Mouse (Mus musculus) neural tube, embryonic 11.5 days (tissue): Measurements from ENCODE around the gene Map3k14. TPM values are rescaled to one million over a fixed set of nuclear protein-coding genes. Genes with fewer than 3 reads are reported as not detected.

Source experiments
- ATAC-seq: fragments of 200-750 bp; cut with Nextera tagmentation; 2 replicates; pipeline ENCODE4 v1.8.0; 2017; ENCODE audit warnings: moderate number of reproducible peaks, mild to moderate bottlenecking, moderate TSS enrichment, moderate library complexity; ENCODE audit not compliant: insufficient read depth, low FRiP score, low TSS enrichment
- DNase-seq: peaks from one replicate; pipeline ENCODE4 v3.0.0-alpha.2; 2015; ENCODE audit warnings: low spot score
- H3K27ac ChIP-seq: fragments of 300-500 bp; sonication (generic); 2 replicates; pipeline ENCODE4 v1.5.1; 2014; ENCODE audit warnings: low read depth, mild to moderate bottlenecking, low read length
- H3K27me3 ChIP-seq: fragments of 300-500 bp; sonication (generic); 2 replicates; pipeline ENCODE4 v1.6.1; 2014; ENCODE audit warnings: mild to moderate bottlenecking, low read length, mixed read lengths; ENCODE audit not compliant: control insufficient read depth, insufficient read depth
- H3K36me3 ChIP-seq: fragments of 300-500 bp; sonication (generic); 2 replicates; pipeline ENCODE4 v1.6.1; 2014; ENCODE audit warnings: mild to moderate bottlenecking, low read length, moderate library complexity, mixed read lengths; ENCODE audit not compliant: control insufficient read depth, insufficient read depth
- H3K4me1 ChIP-seq: fragments of 300-500 bp; sonication (generic); 2 replicates; pipeline ENCODE4 v1.6.1; 2014; ENCODE audit warnings: low read length, mixed read lengths; ENCODE audit not compliant: control insufficient read depth, insufficient read depth
- H3K4me2 ChIP-seq: fragments of 300-500 bp; sonication (generic); 2 replicates; pipeline ENCODE4 v1.6.1; 2014; ENCODE audit warnings: low read depth, mild to moderate bottlenecking, moderate library complexity
- H3K4me3 ChIP-seq: fragments of 300-500 bp; sonication (generic); 2 replicates; pipeline ENCODE4 v1.5.1; 2014; ENCODE audit warnings: low read depth, low read length
- H3K9ac ChIP-seq: fragments of 300-500 bp; sonication (generic); 2 replicates; pipeline ENCODE4 v1.6.1; 2014; ENCODE audit warnings: mild to moderate bottlenecking, low read length
- H3K9me3 ChIP-seq: fragments of 300-500 bp; sonication (generic); 2 replicates; pipeline ENCODE4 v1.6.1; 2016; ENCODE audit warnings: low read length; ENCODE audit not compliant: control insufficient read depth
- WGBS: fragments of 180-500 bp; shearing (Covaris S2); extraction: QIAGEN DNeasy Blood & Tissue Kit; methylation state at CpG from one replicate; pipeline ENCODE4 v1.1.7; 2014; 5-methylcytosine and 5-hydroxymethylcytosine counted together
- polyA plus RNA-seq: library from polyadenylated mRNA; unstranded; fragments of >200 nt; fragmentation: Nextera tagmentation; extraction: Ambion mirVana; gene quantifications from 2 replicates; pipeline ENCODE4 v1.2.1, GENCODE M21; 2014

Gene Map3k14
- polyA plus RNA-seq, 1 experiment from 2014 or later = 2.5 TPM

DNA sequence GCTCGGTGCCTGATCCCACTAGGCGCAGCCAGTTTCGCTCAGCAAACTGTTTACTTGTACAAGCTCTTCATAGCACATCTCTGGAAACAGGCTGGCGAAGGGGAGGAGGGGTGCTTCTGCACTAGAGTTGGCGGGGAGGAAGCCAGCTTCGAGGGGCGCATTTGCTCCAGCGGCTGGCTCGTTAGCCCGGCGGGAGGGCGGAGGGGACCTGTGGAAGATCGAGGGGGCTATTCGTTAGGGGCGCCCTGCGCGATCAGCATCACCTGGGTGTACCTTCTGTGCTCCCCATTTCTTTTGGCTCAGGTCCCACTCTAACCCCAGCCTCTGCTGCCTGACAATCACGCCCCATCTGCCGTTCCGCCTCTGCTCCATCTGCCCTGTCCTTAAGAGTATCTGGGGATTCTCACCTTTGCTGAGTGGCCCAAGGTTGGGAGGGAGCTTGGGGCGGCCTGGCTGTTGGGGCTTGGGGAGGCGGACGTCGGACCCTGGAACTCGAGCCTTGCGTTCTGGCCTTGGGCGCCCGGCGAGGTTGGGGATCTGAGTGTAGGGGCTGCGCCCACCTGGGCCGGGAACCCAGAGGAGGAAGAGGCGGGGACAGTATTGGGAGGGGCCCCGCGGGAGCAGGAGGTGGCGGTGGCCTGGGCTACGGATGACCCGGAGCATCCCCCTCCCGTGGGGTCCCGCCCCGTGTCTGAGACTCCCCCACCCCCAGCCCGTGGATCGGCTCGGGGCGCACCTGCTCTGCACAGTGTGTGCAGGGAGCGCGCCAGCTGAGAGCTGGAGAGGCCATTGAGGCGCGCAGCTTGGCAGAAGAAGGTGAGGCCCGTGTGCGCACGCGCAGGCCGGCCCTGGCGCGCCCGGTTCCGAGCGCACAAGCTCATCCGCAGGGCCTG lies 68.1 kb downstream of the Map3k14 start:
- peak; percentile 36 for DNase-seq
- ATAC-seq = 0 out of 2 replicates have a peak, but pooled peaks have one; percentile 23

DNA sequence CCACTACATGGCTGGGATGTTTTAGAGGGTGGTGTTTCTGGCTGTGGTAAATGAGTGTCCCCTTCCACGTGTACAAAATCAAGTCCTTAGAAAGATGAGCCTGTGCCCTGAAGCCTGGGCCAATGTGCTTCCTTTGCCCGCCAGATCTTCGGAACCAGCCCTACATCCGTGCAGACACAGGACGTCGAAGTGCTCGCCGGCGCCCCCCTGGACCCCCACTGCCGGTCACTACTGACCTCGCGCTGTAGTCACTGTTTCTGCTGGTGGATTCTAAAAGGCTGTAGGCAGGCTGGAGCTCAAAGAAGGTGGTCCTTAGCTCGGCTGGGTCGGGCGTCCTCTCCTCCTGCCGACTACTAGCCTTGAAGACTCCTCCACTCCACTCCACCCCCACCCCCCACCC lies 68.9 kb downstream of the Map3k14 start:
- peaks cover 75% of the 10 kb centered on the region for H3K27me3 ChIP-seq
- H3K4me3 ChIP-seq = no peak overlapping the region
- ATAC-seq (no peak), DNase-seq (no peak)
- peak overlapping the region; percentile 50; the same call in 1 of the 2 replicates for H3K4me2 ChIP-seq
- 4% methylated on average over 16 of the region's 16 CpGs for WGBS
- no peaks in the 10 kb centered on the region for H3K4me1 ChIP-seq
- H3K9me3 ChIP-seq = no peaks in the 10 kb centered on the region
- H3K36me3 ChIP-seq = no peaks in the 10 kb centered on the region
- H3K27ac ChIP-seq = no peak overlapping the region
- H3K9ac ChIP-seq = no peak overlapping the region

More for the DNA sequence above, 68.1 kb downstream of the Map3k14 start:
- H3K4me3 ChIP-seq = peak overlapping the region; percentile 36
- H3K4me1 ChIP-seq = no peaks in the 10 kb centered on the region
- under 1% methylated on average over 56 of the region's 59 CpGs for WGBS
- H3K27ac ChIP-seq = no peak overlapping the region
- no peaks in the 10 kb centered on the region for H3K36me3 ChIP-seq
- peak overlapping the region; percentile 50 for H3K4me2 ChIP-seq
- peak overlapping the region; percentile 37; the same call in 1 of the 2 replicates for H3K9ac ChIP-seq
- no peaks in the 10 kb centered on the region for H3K9me3 ChIP-seq
- peaks cover 67% of the 10 kb centered on the region for H3K27me3 ChIP-seq

DNA sequence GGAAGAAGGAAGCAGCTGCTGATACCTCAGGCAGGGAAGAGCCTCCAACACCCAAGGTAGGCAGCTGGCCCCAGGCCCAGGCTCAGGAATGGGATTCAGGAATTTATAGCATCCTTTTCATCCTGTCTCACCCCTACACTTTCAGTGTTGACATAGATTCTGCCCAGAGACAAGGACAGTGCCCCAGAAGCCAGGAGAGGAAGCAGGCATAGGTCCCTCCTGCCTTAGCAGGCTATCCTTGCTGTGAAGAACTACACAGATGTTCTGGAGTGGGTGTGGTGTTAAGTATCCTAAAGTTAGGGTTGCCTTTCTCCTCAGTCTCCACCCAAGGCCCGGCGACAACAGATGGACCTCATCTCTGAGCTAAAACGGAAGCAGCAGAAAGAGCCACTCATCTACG lies 69.9 kb downstream of the Map3k14 start:
- Histone ChIP-seq H3K9me3 (no peaks in the 10 kb centered on the region), H3K27ac (no peak overlapping the region), H3K9ac (no peak overlapping the region), H3K4me3 (no peak overlapping the region), H3K36me3 (no peaks in the 10 kb centered on the region), H3K4me2 (no peak overlapping the region), H3K27me3 (peaks cover 85% of the 10 kb centered on the region), H3K4me1 (no peaks in the 10 kb centered on the region)
- DNase-seq (no peak), ATAC-seq (no peak)
- WGBS = 85% methylated on average over 4 of the region's 4 CpGs

DNA sequence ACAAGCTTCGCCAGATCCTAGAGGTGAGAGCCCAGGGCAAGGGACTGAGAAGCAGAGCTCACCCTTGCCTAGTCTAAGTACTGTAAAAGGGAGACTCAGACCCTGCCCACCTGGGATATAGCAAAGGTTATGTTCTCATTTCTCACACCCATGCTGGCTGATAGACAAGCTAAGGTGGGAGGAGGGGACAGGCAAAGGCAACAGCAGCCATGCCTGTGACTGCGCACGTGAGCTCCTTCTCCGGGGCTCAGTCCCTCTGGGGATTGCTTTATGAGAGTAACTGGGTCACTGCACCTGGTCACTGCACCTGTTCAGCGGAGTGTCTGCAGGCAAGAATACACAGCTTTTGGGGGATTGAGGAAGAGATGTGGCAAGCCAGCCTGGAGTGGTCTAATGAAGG lies 71.6 kb downstream of the Map3k14 start:
- ATAC-seq (no peak), DNase-seq (no peak)
- 75% methylated on average over 5 of the region's 5 CpGs for WGBS
- Histone ChIP-seq H3K9me3 (no peaks in the 10 kb centered on the region), H3K4me3 (no peak overlapping the region), H3K4me1 (no peaks in the 10 kb centered on the region), H3K4me2 (no peak overlapping the region), H3K27me3 (peaks cover 94% of the 10 kb centered on the region), H3K36me3 (no peaks in the 10 kb centered on the region), H3K9ac (no peak overlapping the region), H3K27ac (no peak overlapping the region)

DNA sequence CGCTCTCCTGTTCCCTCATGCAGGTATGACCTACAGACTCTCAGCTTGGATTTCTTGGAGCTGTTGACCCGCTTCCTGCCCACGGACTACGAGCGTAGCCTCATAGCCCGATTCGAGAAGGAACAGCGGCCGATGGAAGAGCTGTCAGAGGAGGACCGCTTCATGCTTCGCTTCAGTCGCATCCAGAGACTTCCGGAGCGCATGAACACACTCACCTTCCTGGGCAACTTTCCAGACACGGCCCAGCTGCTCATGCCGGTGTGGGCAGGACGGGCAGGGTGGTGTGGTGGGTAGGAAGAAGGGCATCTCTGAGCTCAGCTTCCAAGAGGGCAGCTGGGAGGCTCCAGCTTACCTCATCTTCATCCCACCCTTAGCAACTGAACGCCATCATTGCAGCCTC lies 72.0 kb downstream of the Map3k14 start:
- H3K4me2 ChIP-seq = no peak overlapping the region
- no peaks in the 10 kb centered on the region for H3K9me3 ChIP-seq
- H3K27me3 ChIP-seq = peaks cover 93% of the 10 kb centered on the region
- DNase-seq (no peak), ATAC-seq (no peak)
- no peak overlapping the region for H3K9ac ChIP-seq
- H3K4me3 ChIP-seq = no peak overlapping the region
- no peaks in the 10 kb centered on the region for H3K4me1 ChIP-seq
- H3K36me3 ChIP-seq = no peaks in the 10 kb centered on the region
- no peak overlapping the region for H3K27ac ChIP-seq
- 94% methylated on average over 18 of the region's 18 CpGs for WGBS

DNA sequence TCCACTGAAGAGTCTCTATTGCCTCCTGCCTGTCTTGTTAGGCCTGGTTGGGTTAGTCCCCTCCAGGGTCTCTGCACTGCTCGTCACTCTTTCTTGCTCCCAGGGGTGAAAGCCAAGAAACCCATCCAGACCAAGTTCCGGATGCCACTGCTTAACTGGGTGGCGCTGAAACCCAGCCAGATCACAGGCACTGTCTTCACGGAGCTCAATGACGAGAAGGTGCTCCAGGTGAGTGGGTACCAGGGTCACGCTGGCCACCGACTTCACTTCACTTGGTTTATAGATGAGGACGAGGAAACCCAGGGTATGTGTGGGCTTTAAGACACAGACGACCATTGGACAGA lies 73.5 kb downstream of the Map3k14 start:
- no peak for ATAC-seq
- WGBS = 31% methylated on average over 9 of the region's 9 CpGs

DNA sequence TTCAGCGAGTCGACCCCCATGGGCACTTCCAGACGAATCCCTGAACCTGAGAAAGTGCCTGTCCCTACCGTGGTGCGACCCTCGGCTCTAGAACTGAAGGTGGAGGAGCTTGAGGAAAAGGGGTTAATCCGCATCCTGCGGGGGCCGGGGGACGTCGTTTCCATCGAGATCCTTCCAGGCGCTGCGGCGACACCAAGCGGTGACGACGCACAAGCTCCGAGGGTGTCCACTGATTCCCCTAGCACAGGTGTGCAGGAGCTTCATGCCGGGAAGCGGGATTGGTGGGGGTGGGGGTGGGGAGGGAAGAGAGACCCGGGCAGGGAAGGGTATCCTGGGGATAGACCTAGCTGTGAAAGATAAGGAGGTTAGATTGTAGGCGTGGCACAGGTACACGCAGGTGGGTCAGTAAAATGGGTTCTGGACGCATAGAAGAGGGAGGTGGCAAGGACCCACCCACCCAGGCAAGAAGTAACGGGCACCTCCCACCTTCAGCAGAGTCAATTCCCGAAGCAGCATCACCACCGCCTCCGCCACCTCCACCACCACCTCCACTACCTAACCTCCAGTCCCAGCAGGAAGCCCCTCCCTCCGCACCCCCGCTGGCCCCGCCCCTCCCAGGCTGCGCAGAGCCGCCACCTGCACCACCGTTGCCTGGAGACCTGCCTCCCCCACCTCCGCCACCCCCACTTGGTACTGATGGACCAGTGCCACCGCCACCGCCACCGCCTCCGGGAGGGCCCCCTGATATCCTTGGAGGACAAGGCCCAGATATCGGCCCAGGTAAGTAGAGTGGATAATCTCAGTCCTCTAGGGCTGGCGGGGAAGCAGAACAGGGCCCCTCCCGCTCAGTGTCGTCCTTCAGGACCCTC lies 74.1 kb downstream of the Map3k14 start:
- DNase-seq (peak; percentile 61), ATAC-seq (no peak)
- Histone ChIP-seq H3K4me1 (no peaks in the 10 kb centered on the region), H3K36me3 (no peaks in the 10 kb centered on the region), H3K4me2 (peak overlapping the region; percentile 23), H3K4me3 (0 out of 2 replicates have a peak overlapping the region, but pooled peaks have one; percentile 3), H3K27me3 (peaks cover 74% of the 10 kb centered on the region), H3K9ac (no peak overlapping the region), H3K27ac (no peak overlapping the region), H3K9me3 (no peaks in the 10 kb centered on the region)
- 3% methylated on average over 38 of the region's 44 CpGs for WGBS

More for the DNA sequence above, 73.5 kb downstream of the Map3k14 start:
- no peaks in the 10 kb centered on the region for H3K4me1 ChIP-seq
- no peak overlapping the region for H3K4me2 ChIP-seq
- no peaks in the 10 kb centered on the region for H3K9me3 ChIP-seq
- H3K27me3 ChIP-seq = peaks cover 80% of the 10 kb centered on the region
- H3K27ac ChIP-seq = no peak overlapping the region
- no peak overlapping the region for H3K9ac ChIP-seq
- no peak for DNase-seq
- no peak overlapping the region for H3K4me3 ChIP-seq
- no peaks in the 10 kb centered on the region for H3K36me3 ChIP-seq

DNA sequence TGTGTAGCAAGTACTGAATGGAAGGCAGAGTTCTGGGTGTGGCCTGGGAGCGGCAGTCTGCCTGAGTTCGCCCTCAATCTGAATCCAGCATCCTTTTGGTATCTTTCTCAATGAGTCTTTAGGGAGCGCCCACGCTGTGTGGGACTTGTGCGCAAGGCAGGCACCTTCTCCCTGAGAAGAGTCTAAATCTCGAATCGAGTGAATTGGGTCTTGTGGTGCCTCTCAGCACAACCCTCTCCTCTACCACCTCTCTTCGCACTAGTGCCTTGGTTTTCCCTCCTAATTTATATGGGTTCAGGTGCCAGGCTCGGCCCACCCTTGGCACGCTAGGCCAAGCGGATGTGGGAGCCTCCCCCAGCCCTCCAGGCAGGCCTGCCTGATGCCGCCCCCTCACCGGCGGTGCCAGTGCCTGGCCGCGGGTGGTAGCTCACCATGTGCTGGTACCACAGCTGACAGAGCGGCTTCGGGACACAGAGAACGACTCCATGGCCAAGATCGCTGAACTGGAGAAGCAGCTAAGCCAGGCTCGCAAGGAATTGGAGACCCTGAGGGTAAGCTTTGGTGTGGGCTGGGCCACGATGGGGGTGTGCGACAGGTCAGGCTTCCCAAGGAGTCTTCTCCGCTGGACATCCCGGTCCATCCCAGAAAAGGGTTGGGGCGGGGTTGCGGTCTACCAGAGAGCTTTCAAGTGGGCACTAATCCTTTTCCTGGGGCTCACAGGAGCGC lies 74.9 kb downstream of the Map3k14 start:
- Histone ChIP-seq H3K4me2 (peak overlapping the region; percentile 23), H3K27me3 (peaks cover 67% of the 10 kb centered on the region), H3K27ac (no peak overlapping the region), H3K9ac (no peak overlapping the region), H3K4me3 (0 out of 2 replicates have a peak overlapping the region, but pooled peaks have one; percentile 3), H3K9me3 (no peaks in the 10 kb centered on the region), H3K36me3 (no peaks in the 10 kb centered on the region), H3K4me1 (no peaks in the 10 kb centered on the region)
- no peak for ATAC-seq
- WGBS = 15% methylated on average over 28 of the region's 28 CpGs
- DNase-seq = no peak
